Mouse (Mus musculus) heart, adult 2 months (tissue): ENCODE data around the gene 1700022I11Rik. TPM values are rescaled to one million over a fixed set of nuclear protein-coding genes. Genes with fewer than 3 reads are reported as not detected.
A peak's percentile ranks its signal among the peaks of the same experiment; 100 is the strongest.

ENCODE experiments used
- DNase-seq, 2 experiments: peaks; one replicate each; pipeline ENCODE4 v3.0.0; 2021
- H3K27ac ChIP-seq: fragments of 200-600 bp; 2 replicates; pipeline ENCODE4 v1.8.1; 2022
- H3K27me3 ChIP-seq: fragments of 200-500 bp; 2 replicates; pipeline ENCODE4 v1.6.1; 2012; ENCODE audit warnings: mild to moderate bottlenecking, low read length, inconsistent platforms, mixed read lengths; ENCODE audit not compliant: control insufficient read depth, insufficient read depth
- H3K36me3 ChIP-seq: fragments of 200-500 bp; 2 replicates; pipeline ENCODE4 v1.6.1; 2012; ENCODE audit warnings: low read length, inconsistent platforms; ENCODE audit not compliant: control insufficient read depth, insufficient read depth
- H3K4me1 ChIP-seq: fragments of 200-500 bp; 2 replicates; pipeline ENCODE4 v1.6.1; 2011; ENCODE audit warnings: low read length; ENCODE audit not compliant: control insufficient read depth, insufficient read depth
- H3K4me3 ChIP-seq: fragments of 200-600 bp; 2 replicates; pipeline ENCODE4 v1.8.1; 2022
- H3K79me2 ChIP-seq: fragments of 200-500 bp; replicated peaks from 2 replicates; pipeline ENCODE4 v1.6.1; 2012; ENCODE audit warnings: mild to moderate bottlenecking, inconsistent platforms, low read length, moderate library complexity, mixed read lengths; ENCODE audit not compliant: control insufficient read depth, insufficient read depth
- H3K9ac ChIP-seq: fragments of 200-500 bp; 2 replicates; pipeline ENCODE4 v1.6.1; 2012; ENCODE audit warnings: low read depth, mild to moderate bottlenecking, control low read depth, inconsistent platforms, low read length, mixed read lengths
- CTCF ChIP-seq: fragments of 200-600 bp; IDR thresholded peaks from 2 replicates; pipeline ENCODE4 v1.8.1; 2022; ENCODE audit warnings: antibody characterized with exemption, mild to moderate bottlenecking, moderate library complexity
- EP300 ChIP-seq: fragments of 200-500 bp; IDR thresholded peaks from 2 replicates; pipeline ENCODE4 v1.6.1; 2011; ENCODE audit warnings: low read depth, low read length, control low read depth; ENCODE audit not compliant: insufficient read depth
- POLR2A ChIP-seq: fragments of 200-500 bp; IDR thresholded peaks from 2 replicates; pipeline ENCODE4 v1.6.1; 2011; ENCODE audit warnings: mild to moderate bottlenecking, low read depth, low read length, control low read depth; ENCODE audit not compliant: insufficient read depth
- WGBS: fragments of 180-500 bp; shearing (Covaris S2); methylation state at CpG from one replicate; pipeline ENCODE4 v1.1.7; 2018; 5-methylcytosine and 5-hydroxymethylcytosine counted together
- intact Hi-C: fragments of 180-260 bp; cut with DNase I; formaldehyde crosslinking; loops from one replicate; pipeline ENCODE4 v1.15.1; 2025
- polyA plus RNA-seq: library from polyadenylated mRNA; depleted of rRNA; stranded (reverse); fragments of >200 nt; gene quantifications from 2 replicates; pipeline ENCODE4 v1.2.3, GENCODE M21; 2012; rRNA removed
- total RNA-seq, 2 experiments: library from RNA; stranded (reverse); gene quantifications; 2 replicates each; pipeline ENCODE4 v1.2.3; 2021

1700022I11Rik gene
- total and polyA plus RNA-seq, 3 experiments, result not detected

DNA sequence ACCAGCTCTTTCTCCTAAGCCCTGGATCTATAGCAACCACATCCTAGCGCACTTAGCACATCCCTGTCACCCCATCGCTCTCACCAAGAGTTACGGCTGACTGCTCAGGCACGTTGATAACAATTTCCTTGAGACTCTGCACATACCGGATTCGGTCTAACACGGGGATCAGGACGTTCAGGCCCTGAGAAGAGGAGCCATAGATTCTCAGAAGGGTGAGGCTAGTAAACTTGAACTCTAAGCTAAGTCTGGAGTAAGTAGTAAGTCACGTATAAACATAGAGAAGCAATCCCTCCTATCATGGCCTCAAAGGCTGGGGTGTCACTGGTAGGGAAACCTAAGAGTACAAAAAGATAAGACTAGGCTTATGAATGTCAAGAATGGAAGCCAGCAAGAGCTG lies 60.9 kb downstream of the 1700022I11Rik start:
- H3K4me1 ChIP-seq, result peaks cover 4% of the 10 kb centered on the region
- no peak for DNase-seq
- H3K36me3 ChIP-seq, result no peaks in the 10 kb centered on the region
- WGBS, result 59% methylated on average over 9 of the region's 9 CpGs
- peak overlapping the region; percentile 65 for H3K4me3 ChIP-seq
- TF ChIP-seq POLR2A (no peak), EP300 (no peak), CTCF (no peak)
- intact Hi-C loops, result no loop called here
- no peaks in the 10 kb centered on the region; the same call in 1 of the 2 replicates for H3K79me2 ChIP-seq
- H3K27ac ChIP-seq, result no peak overlapping the region; the same call in 1 of the 2 replicates
- H3K27me3 ChIP-seq, result no peaks in the 10 kb centered on the region
- peak overlapping the region; percentile 81 for H3K9ac ChIP-seq

DNA sequence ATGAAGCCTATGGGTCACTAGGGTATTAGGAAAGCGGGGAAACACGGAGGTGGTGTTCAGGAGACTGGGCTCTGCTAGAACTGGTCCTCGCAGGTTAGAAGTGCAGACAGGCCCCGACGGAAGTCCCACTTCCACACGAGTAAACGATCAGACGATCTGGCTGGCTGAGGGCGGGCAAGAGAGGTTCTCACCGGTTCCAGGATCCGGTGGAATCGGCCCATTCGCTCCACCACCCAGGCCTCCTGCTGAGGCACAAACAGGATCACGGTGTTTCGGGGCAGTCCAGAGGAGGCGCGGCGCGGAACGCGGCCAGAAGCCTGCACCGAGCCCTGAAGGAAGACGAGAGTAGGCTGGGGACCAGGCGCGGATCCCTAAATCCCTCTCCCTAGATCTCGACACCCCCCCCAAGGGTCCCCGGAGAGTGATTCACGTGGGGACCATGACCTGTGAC lies 61.4 kb downstream of the 1700022I11Rik start:
- Histone ChIP-seq H3K36me3 (no peaks in the 10 kb centered on the region), H3K27ac (peak overlapping the region; percentile 91), H3K79me2 (no peaks in the 10 kb centered on the region; the same call in 1 of the 2 replicates), H3K4me1 (peaks cover 4% of the 10 kb centered on the region), H3K27me3 (no peaks in the 10 kb centered on the region), H3K4me3 (peak overlapping the region; percentile 65), H3K9ac (peak overlapping the region; percentile 81)
- whole genome bisulfite sequencing, result 2% methylated on average over 28 of the region's 28 CpGs
- no peak for DNase-seq
- intact Hi-C loops, result no loop called here
- TF ChIP-seq CTCF, result no peak
- TF ChIP-seq EP300, result no peak

DNA sequence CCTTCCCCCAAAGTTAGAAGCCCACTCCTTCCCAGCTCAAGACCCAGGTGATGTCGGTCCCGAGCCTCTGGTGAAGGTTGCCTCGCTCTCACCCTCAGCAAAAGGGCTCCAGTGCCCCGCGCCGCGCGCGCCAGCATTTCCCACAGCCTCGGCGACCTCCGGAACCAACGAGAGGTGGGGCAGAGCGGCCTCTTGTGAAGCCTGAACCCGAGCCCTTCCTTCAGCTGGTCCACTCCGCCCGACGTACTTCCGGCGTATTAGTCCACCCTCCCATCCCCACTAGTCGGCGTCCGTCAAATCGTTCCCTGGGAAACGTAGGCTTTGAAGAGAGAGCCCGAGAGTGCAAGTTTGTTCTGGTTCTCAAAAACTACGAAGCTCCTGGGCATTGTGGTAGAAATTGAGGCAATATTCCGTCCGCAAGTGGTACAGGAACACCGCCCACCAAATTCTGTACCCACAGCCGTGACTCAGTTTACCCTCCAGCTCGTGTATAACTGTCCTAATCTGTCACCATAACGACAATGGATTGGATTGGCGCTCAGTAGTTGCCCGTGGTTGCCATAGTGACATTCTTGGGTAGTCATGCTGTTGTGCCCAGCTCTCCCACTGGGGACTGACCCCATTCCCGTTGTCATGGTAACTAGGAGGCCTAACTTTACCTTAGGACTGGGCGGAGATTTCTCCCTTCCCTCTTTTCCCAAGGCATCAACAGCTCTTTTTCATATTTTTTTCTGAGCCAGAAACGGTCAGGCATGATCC lies 62.0 kb downstream of the 1700022I11Rik start, which contains the start of gene Stoml2:
TSS of gene Stoml2 (minus strand) at position 474 of the 759 bp plus-strand sequence.
- H3K4me1 ChIP-seq, result peaks cover 4% of the 10 kb centered on the region
- H3K27ac ChIP-seq, result peak within 1 kb of the TSS; percentile 91
- H3K27me3 ChIP-seq, result no peaks in the 10 kb centered on the region
- DNase-seq, result peak; percentile 91 to 93
- intact Hi-C loops, result no loop called here
- TF ChIP-seq EP300 (peak; percentile 59; the same call in 1 of the 2 replicates), CTCF (peak; percentile 50), POLR2A (peak; percentile 80)
- H3K9ac ChIP-seq, result peak within 1 kb of the TSS; percentile 81
- no peaks in the 10 kb centered on the region for H3K36me3 ChIP-seq
- no peaks in the 10 kb centered on the region; the same call in 1 of the 2 replicates for H3K79me2 ChIP-seq
- WGBS, result 2% methylated on average over 38 of the region's 38 CpGs
- peak within 1 kb of the TSS; percentile 65 for H3K4me3 ChIP-seq

GRCm38 (mm10) chr4:43032501-43032900 lies 63.1 kb downstream of the 1700022I11Rik start:
- Histone ChIP-seq H3K27ac (no peak overlapping the region), H3K4me3 (no peak overlapping the region), H3K4me1 (peaks cover 4% of the 10 kb centered on the region), H3K36me3 (no peaks in the 10 kb centered on the region), H3K79me2 (no peaks in the 10 kb centered on the region; the same call in 1 of the 2 replicates), H3K9ac (no peak overlapping the region), H3K27me3 (no peaks in the 10 kb centered on the region)
- no peak for DNase-seq
- 100% methylated on average over 1 of the region's 1 CpGs for WGBS
- intact Hi-C loops, result no loop called here
- TF ChIP-seq POLR2A (no peak), EP300 (no peak), CTCF (no peak)

Other genes with a start within 250 kb of the 1700022I11Rik start
- not detected for gene 4930578G10Rik, start 234.1 kb upstream of the 1700022I11Rik start, total RNA-seq
- gene 4930578G10Rik, start 234.1 kb upstream of the 1700022I11Rik start, polyA plus RNA-seq, result 0.32 TPM in 1 of 2 replicates, not detected in the other
- 1 to 10 TPM in 1 of 2 experiments, under 1 TPM in 1; 0.52 to 1.3 TPM for gene Ccl19, start 213.0 kb upstream of the 1700022I11Rik start, total RNA-seq
- 2.3 and 5.8 TPM in 2 replicates for gene Ccl19, start 213.0 kb upstream of the 1700022I11Rik start, polyA plus RNA-seq
- 10 to 100 TPM; 47.6 to 62.3 TPM for gene Ccl21a, start 195.6 kb upstream of the 1700022I11Rik start, total RNA-seq
- gene Ccl21a, start 195.6 kb upstream of the 1700022I11Rik start, polyA plus RNA-seq, result 42.1 and 43.1 TPM in 2 replicates
- gene Fam205a1, start 115.7 kb upstream of the 1700022I11Rik start, total RNA-seq, result not detected
- gene Fam205a1, start 115.7 kb upstream of the 1700022I11Rik start, polyA plus RNA-seq, result not detected in 2 replicates
- under 1 TPM in 1 of 2 experiments, not detected in 1; 0.10 TPM for gene Gm12394, start 112.8 kb upstream of the 1700022I11Rik start, total RNA-seq
- 0.02 TPM in 1 of 2 replicates, not detected in the other for gene Gm12394, start 112.8 kb upstream of the 1700022I11Rik start, polyA plus RNA-seq
- 1 to 10 TPM; 8.3 to 9.8 TPM for gene Fam205c, start 95.4 kb upstream of the 1700022I11Rik start, total RNA-seq
- 0.14 and 0.20 TPM in 2 replicates for gene Fam205c, start 95.4 kb upstream of the 1700022I11Rik start, polyA plus RNA-seq
- 1 to 10 TPM; 5.0 to 5.8 TPM for gene Phf24, start 52.9 kb upstream of the 1700022I11Rik start, total RNA-seq
- gene Phf24, start 52.9 kb upstream of the 1700022I11Rik start, polyA plus RNA-seq, result 4.8 and 7.8 TPM in 2 replicates
- 100 to 1,000 TPM in 1 of 2 experiments, 10 to 100 TPM in 1; 88.5 to 103 TPM for gene Dnajb5, start 19.8 kb upstream of the 1700022I11Rik start, total RNA-seq
- 45.6 and 51.1 TPM in 2 replicates for gene Dnajb5, start 19.8 kb upstream of the 1700022I11Rik start, polyA plus RNA-seq
- 100 to 1,000 TPM; 238 to 254 TPM for gene Vcp, start 30.9 kb downstream of the 1700022I11Rik start, total RNA-seq
- gene Vcp, start 30.9 kb downstream of the 1700022I11Rik start, polyA plus RNA-seq, result 127 and 204 TPM in 2 replicates
- 1 to 10 TPM; 2.8 to 3.2 TPM for gene Fancg, start 40.9 kb downstream of the 1700022I11Rik start, total RNA-seq
- 3.9 and 4.9 TPM in 2 replicates for gene Fancg, start 40.9 kb downstream of the 1700022I11Rik start, polyA plus RNA-seq
- gene Pigo, start 56.2 kb downstream of the 1700022I11Rik start, total RNA-seq, result 10 to 100 TPM; 21.0 to 26.5 TPM
- 20.1 and 27.1 TPM in 2 replicates for gene Pigo, start 56.2 kb downstream of the 1700022I11Rik start, polyA plus RNA-seq
- 100 to 1,000 TPM; 101 to 114 TPM for gene Stoml2, start 62.1 kb downstream of the 1700022I11Rik start, total RNA-seq
- 97.3 and 117 TPM in 2 replicates for gene Stoml2, start 62.1 kb downstream of the 1700022I11Rik start, polyA plus RNA-seq
- gene Fam214b, start 76.6 kb downstream of the 1700022I11Rik start, total RNA-seq, result 10 to 100 TPM; 26.3 to 33.1 TPM
- gene Fam214b, start 76.6 kb downstream of the 1700022I11Rik start, polyA plus RNA-seq, result 19.6 and 21.3 TPM in 2 replicates
- 10 to 100 TPM in 1 of 2 experiments, 1 to 10 TPM in 1; 10.0 to 10.9 TPM for gene Unc13b, start 89.3 kb downstream of the 1700022I11Rik start, total RNA-seq
- 6.7 and 11.7 TPM in 2 replicates for gene Unc13b, start 89.3 kb downstream of the 1700022I11Rik start, polyA plus RNA-seq